Mouse (Mus musculus) MEL (cell line): ENCODE measurements at regions not wholly inside any gene's neighbourhood (a gene's known extent, or its start where the extent isn't known, plus 50 kb on each side); places are given as distances from the start of the nearest gene placed in this dataset.

Experiments
- CTCF ChIP-seq, 3 experiments: IDR thresholded peaks in 2 of 3; conservative IDR thresholded peaks in 1 of 3; 2 replicates each; pipeline ENCODE4 v1.5.1; 2011 to 2012; ENCODE audit warnings: low read length in 3 of 3, low read depth in 2 of 3, mild to moderate bottlenecking in 2 of 3, improper control_type of control experiment in 1 of 3, inconsistent platforms in 1 of 3, mixed read lengths in 1 of 3, moderate library complexity in 1 of 3; ENCODE audit not compliant: control insufficient read depth in 1 of 3, insufficient read depth in 1 of 3, poor library complexity in 1 of 3, severe bottlenecking in 1 of 3
- EP300 ChIP-seq, 2 experiments: IDR thresholded peaks; 2 replicates each; pipeline ENCODE4 v1.6.1; 2011; ENCODE audit warnings: improper control_type of control experiment in 2 of 2, low read length in 2 of 2, low read depth in 1 of 2, mild to moderate bottlenecking in 1 of 2
- GATA1 ChIP-seq: IDR thresholded peaks from 2 replicates; pipeline ENCODE4 v1.6.1; 2011; ENCODE audit warnings: low read depth, low read length, improper control_type of control experiment
- MAFK ChIP-seq: IDR thresholded peaks from 2 replicates; pipeline ENCODE4 v1.6.1; 2011; ENCODE audit warnings: low read depth, mild to moderate bottlenecking, low read length, improper control_type of control experiment, borderline replicate concordance
- POLR2A ChIP-seq, 2 experiments: IDR thresholded peaks; 2 replicates each; pipeline ENCODE4 v1.6.1; 2011 to 2012; ENCODE audit warnings: low read length in 2 of 2, mild to moderate bottlenecking in 2 of 2, control low read depth in 1 of 2, improper control_type of control experiment in 1 of 2, low read depth in 1 of 2, moderate library complexity in 1 of 2; ENCODE audit not compliant: control insufficient read depth in 1 of 2, insufficient read depth in 1 of 2, poor library complexity in 1 of 2
- TCF12 ChIP-seq: IDR thresholded peaks from 2 replicates; pipeline ENCODE4 v1.6.1; 2014; ENCODE audit warnings: low read depth, mild to moderate bottlenecking, inconsistent platforms, low read length, improper control_type of control experiment, moderate library complexity

GRCm38 (mm10) chr4:96974935-96975334, 189.9 kb upstream of the Gm12695 start:
- TF ChIP-seq TCF12 = no peak
- no peak for TF ChIP-seq MAFK
- no peak for TF ChIP-seq EP300 (IDR thresholded peaks at IDR 0.05; ENCODE audit: low read depth in 1 of 2, low read length in 2 of 2)
- TF ChIP-seq CTCF (IDR thresholded peaks at IDR 0.05 in 2 of 3, conservative IDR thresholded peaks at IDR 0.05 in 1 of 3; ENCODE audit: control insufficient read depth in 1 of 3, insufficient read depth in 1 of 3, low read depth in 2 of 3, low read length in 3 of 3, poor library complexity in 1 of 3, severe bottlenecking in 1 of 3) = no peak
- no peak for TF ChIP-seq GATA1
- no peak for TF ChIP-seq POLR2A (IDR thresholded peaks at IDR 0.05; ENCODE audit: control insufficient read depth in 1 of 2, insufficient read depth in 1 of 2, low read depth in 1 of 2, low read length in 2 of 2, poor library complexity in 1 of 2)
